Mouse (Mus musculus) embryonic facial prominence, embryonic 13.5 days (tissue): ENCODE measurements around the gene D10Jhu81e. TPM values are rescaled to one million over a fixed set of nuclear protein-coding genes. Genes with fewer than 3 reads are reported as not detected.
A peak's percentile ranks its signal among the peaks of the same experiment; 100 is the strongest.

Experiments
- ATAC-seq: fragments of 200-750 bp; cut with Nextera tagmentation; 2 replicates; pipeline ENCODE4 v1.8.0; 2017; ENCODE audit warnings: low read depth; ENCODE audit not compliant: insufficient number of reproducible peaks, insufficient read depth, low FRiP score, low TSS enrichment
- H3K27ac ChIP-seq: fragments of 300-500 bp; sonication (generic); 2 replicates; pipeline ENCODE4 v1.5.1; 2015; ENCODE audit warnings: moderate library complexity, mild to moderate bottlenecking, inconsistent platforms
- H3K27me3 ChIP-seq: fragments of 300-500 bp; sonication (generic); 2 replicates; pipeline ENCODE4 v1.6.1; 2015; ENCODE audit warnings: mild to moderate bottlenecking, inconsistent platforms
- H3K36me3 ChIP-seq: fragments of 300-500 bp; sonication (generic); 2 replicates; pipeline ENCODE4 v1.6.1; 2015; ENCODE audit warnings: mild to moderate bottlenecking, inconsistent platforms
- H3K4me1 ChIP-seq: fragments of 300-500 bp; sonication (generic); 2 replicates; pipeline ENCODE4 v1.6.1; 2015; ENCODE audit warnings: inconsistent platforms
- H3K4me2 ChIP-seq: fragments of 300-500 bp; sonication (generic); 2 replicates; pipeline ENCODE4 v1.6.1; 2015; ENCODE audit warnings: moderate library complexity, mild to moderate bottlenecking, inconsistent platforms
- H3K4me3 ChIP-seq: fragments of 300-500 bp; sonication (generic); 2 replicates; pipeline ENCODE4 v1.5.1; 2015; ENCODE audit warnings: mild to moderate bottlenecking, inconsistent platforms
- H3K9ac ChIP-seq: fragments of 300-500 bp; sonication (generic); 2 replicates; pipeline ENCODE4 v1.6.1; 2015; ENCODE audit warnings: mild to moderate bottlenecking, inconsistent platforms
- H3K9me3 ChIP-seq: fragments of 300-500 bp; sonication (generic); 2 replicates; pipeline ENCODE4 v1.6.1; 2016; ENCODE audit warnings: inconsistent platforms
- WGBS: fragments of 180-500 bp; shearing (Covaris S2); methylation state at CpG from one replicate; pipeline ENCODE4 v1.1.7; 2015; ENCODE audit warnings: mixed read lengths; 5-methylcytosine and 5-hydroxymethylcytosine counted together
- polyA plus RNA-seq: library from polyadenylated mRNA; unstranded; fragments of >200 nt; fragmentation: Nextera tagmentation; extraction: Ambion mirVana; gene quantifications from 2 replicates; pipeline ENCODE4 v1.2.1, GENCODE M21; 2015

D10Jhu81e gene
- polyA plus RNA-seq, 1 experiment from 2014 or later = 38.9 TPM

- Histone ChIP-seq H3K9me3 (no peaks in the 10 kb centered on the region), H3K27ac (no peak overlapping the region)
- ATAC-seq = no peak
Measured at GRCm38 (mm10) chr10:78162646-78163045, 6.9 kb downstream of the D10Jhu81e start.

GRCm38 (mm10) chr10:78161096-78161495 is 8.5 kb downstream of the D10Jhu81e start:
- no peak overlapping the region for H3K4me3 ChIP-seq
- H3K9ac ChIP-seq = no peak overlapping the region
- H3K4me1 ChIP-seq = peaks cover 9% of the 10 kb centered on the region
- WGBS = 78% methylated on average over 8 of the region's 8 CpGs
- no peak overlapping the region for H3K27ac ChIP-seq
- ATAC-seq = no peak
- no peak overlapping the region for H3K4me2 ChIP-seq
- H3K9me3 ChIP-seq = no peaks in the 10 kb centered on the region
- no peaks in the 10 kb centered on the region for H3K27me3 ChIP-seq
- H3K36me3 ChIP-seq = peaks cover 53% of the 10 kb centered on the region

More at GRCm38 (mm10) chr10:78162646-78163045, 6.9 kb downstream of the D10Jhu81e start:
- no peak overlapping the region for H3K4me2 ChIP-seq
- H3K4me1 ChIP-seq = peaks cover 9% of the 10 kb centered on the region
- H3K4me3 ChIP-seq = no peak overlapping the region
- 93% methylated on average over 12 of the region's 12 CpGs for WGBS
- no peak overlapping the region for H3K9ac ChIP-seq
- no peaks in the 10 kb centered on the region for H3K27me3 ChIP-seq
- H3K36me3 ChIP-seq = peaks cover 69% of the 10 kb centered on the region

- no peak for ATAC-seq
- no peak overlapping the region for H3K4me3 ChIP-seq
- H3K36me3 ChIP-seq = peaks cover 47% of the 10 kb centered on the region
- H3K4me1 ChIP-seq = peaks cover 9% of the 10 kb centered on the region
- 86% methylated on average over 16 of the region's 16 CpGs for WGBS
- no peak overlapping the region for H3K4me2 ChIP-seq
- no peak overlapping the region for H3K27ac ChIP-seq
- no peaks in the 10 kb centered on the region for H3K27me3 ChIP-seq
- H3K9me3 ChIP-seq = no peaks in the 10 kb centered on the region
- H3K9ac ChIP-seq = no peak overlapping the region
Measured at GRCm38 (mm10) chr10:78160369-78161095, 9.1 kb downstream of the D10Jhu81e start.

GRCm38 (mm10) chr10:78159906-78160305 is 9.7 kb downstream of the D10Jhu81e start:
- Histone ChIP-seq H3K9me3 (no peaks in the 10 kb centered on the region), H3K4me1 (peaks cover 9% of the 10 kb centered on the region), H3K27ac (no peak overlapping the region), H3K4me2 (peak overlapping the region; percentile 56), H3K36me3 (peaks cover 41% of the 10 kb centered on the region), H3K4me3 (peak overlapping the region; percentile 28), H3K9ac (peak overlapping the region; percentile 51), H3K27me3 (no peaks in the 10 kb centered on the region)
- peak; percentile 50; the same call in 1 of the 2 replicates for ATAC-seq
- 4% methylated on average over 7 of the region's 7 CpGs for WGBS

GRCm38 (mm10) chr10:78159252-78159878 is 10.2 kb downstream of the D10Jhu81e start:
- no peak for ATAC-seq
- 14% methylated on average over 17 of the region's 17 CpGs for WGBS
- Histone ChIP-seq H3K4me1 (peaks cover 9% of the 10 kb centered on the region), H3K4me3 (peak overlapping the region; percentile 28), H3K36me3 (peaks cover 36% of the 10 kb centered on the region), H3K27ac (no peak overlapping the region), H3K9me3 (no peaks in the 10 kb centered on the region), H3K4me2 (peak overlapping the region; percentile 56), H3K9ac (peak overlapping the region; percentile 51), H3K27me3 (no peaks in the 10 kb centered on the region)

- H3K9ac ChIP-seq = no peak overlapping the region
- H3K27me3 ChIP-seq = no peaks in the 10 kb centered on the region
- H3K27ac ChIP-seq = no peak overlapping the region
- peaks cover 9% of the 10 kb centered on the region for H3K4me1 ChIP-seq
- H3K36me3 ChIP-seq = peaks cover 26% of the 10 kb centered on the region
- no peak for ATAC-seq
- no peak overlapping the region for H3K4me2 ChIP-seq
- WGBS = 85% methylated on average over 15 of the region's 15 CpGs
- no peak overlapping the region for H3K4me3 ChIP-seq
- no peaks in the 10 kb centered on the region for H3K9me3 ChIP-seq
Measured at GRCm38 (mm10) chr10:78158041-78158440, 11.5 kb downstream of the D10Jhu81e start.

GRCm38 (mm10) chr10:78156926-78157325 is 12.7 kb downstream of the D10Jhu81e start:
- Histone ChIP-seq H3K36me3 (peaks cover 16% of the 10 kb centered on the region), H3K4me2 (no peak overlapping the region), H3K27ac (no peak overlapping the region), H3K4me1 (peaks cover 9% of the 10 kb centered on the region), H3K9me3 (no peaks in the 10 kb centered on the region), H3K9ac (no peak overlapping the region), H3K27me3 (no peaks in the 10 kb centered on the region), H3K4me3 (no peak overlapping the region)
- no peak for ATAC-seq
- 80% methylated on average over 6 of the region's 6 CpGs for WGBS

GRCm38 (mm10) chr10:78148834-78149766 is 20.5 kb downstream of the D10Jhu81e start:
- WGBS = 62% methylated on average over 10 of the region's 10 CpGs
- Histone ChIP-seq H3K27me3 (no peaks in the 10 kb centered on the region), H3K9ac (no peak overlapping the region), H3K27ac (no peak overlapping the region), H3K4me3 (no peak overlapping the region), H3K4me1 (no peaks in the 10 kb centered on the region), H3K36me3 (no peaks in the 10 kb centered on the region), H3K9me3 (no peaks in the 10 kb centered on the region), H3K4me2 (no peak overlapping the region)
- no peak for ATAC-seq

- no peak overlapping the region for H3K9ac ChIP-seq
- no peaks in the 10 kb centered on the region for H3K9me3 ChIP-seq
- no peaks in the 10 kb centered on the region for H3K27me3 ChIP-seq
- no peak overlapping the region for H3K27ac ChIP-seq
- WGBS = 75% methylated on average over 4 of the region's 4 CpGs
- H3K4me1 ChIP-seq = no peaks in the 10 kb centered on the region
- no peak overlapping the region for H3K4me2 ChIP-seq
- no peaks in the 10 kb centered on the region for H3K36me3 ChIP-seq
- no peak overlapping the region for H3K4me3 ChIP-seq
- no peak for ATAC-seq
Measured at GRCm38 (mm10) chr10:78147908-78148441, 21.6 kb downstream of the D10Jhu81e start.

- no peak overlapping the region for H3K27ac ChIP-seq
- H3K4me1 ChIP-seq = peaks cover 10% of the 10 kb centered on the region
- H3K9me3 ChIP-seq = no peaks in the 10 kb centered on the region
- H3K9ac ChIP-seq = no peak overlapping the region
- H3K4me2 ChIP-seq = no peak overlapping the region
- H3K27me3 ChIP-seq = no peaks in the 10 kb centered on the region
- 49% methylated on average over 8 of the region's 8 CpGs for WGBS
- no peak for ATAC-seq
- H3K4me3 ChIP-seq = no peak overlapping the region
- H3K36me3 ChIP-seq = no peaks in the 10 kb centered on the region
Measured at GRCm38 (mm10) chr10:78143727-78144505, 25.7 kb downstream of the D10Jhu81e start.

- Histone ChIP-seq H3K9ac (no peak overlapping the region), H3K9me3 (no peaks in the 10 kb centered on the region), H3K36me3 (no peaks in the 10 kb centered on the region), H3K4me1 (peaks cover 18% of the 10 kb centered on the region), H3K27ac (no peak overlapping the region), H3K4me2 (no peak overlapping the region), H3K4me3 (no peak overlapping the region), H3K27me3 (no peaks in the 10 kb centered on the region)
- no peak for ATAC-seq
- 73% methylated on average over 3 of the region's 3 CpGs for WGBS
Measured at GRCm38 (mm10) chr10:78140843-78141242, 28.7 kb downstream of the D10Jhu81e start.
